ENCODE assay signal across 21 mouse cellular contexts in genomic region chr15:91650270-91650669, GRCm38 (mm10).
"Had no signal": no experiment of that assay in that cellular context is flagged by ENCODE, and none has a peak within 500 bp of the region (broad histone marks: within the 10 kb centered on the region; RNA-seq: fewer than 3 reads in every experiment).

No protein-coding gene starts in this region.

- H3K4me2 ChIP-seq: limb, embryonic 12.5 days; limb, embryonic 15.5 days; liver, embryonic 11.5 days; lung, embryonic 14.5 days; midbrain, embryonic 12.5 days; midbrain, embryonic 15.5 days; neural tube, embryonic 12.5 days; neural tube, embryonic 15.5 days had no signal

- H3K27ac ChIP-seq: limb, embryonic 12.5 days; limb, embryonic 15.5 days; liver, embryonic 14.5 days; macrophage; midbrain, embryonic 12.5 days; midbrain, embryonic 15.5 days; neural tube, embryonic 12.5 days; neural tube, embryonic 15.5 days; stomach, postnatal 0 days had no signal

- H3K27me3 ChIP-seq: limb, embryonic 12.5 days; limb, embryonic 15.5 days; midbrain, embryonic 12.5 days; midbrain, embryonic 15.5 days; neural tube, embryonic 12.5 days; neural tube, embryonic 15.5 days had no signal

- H3K4me3 ChIP-seq: limb, embryonic 12.5 days; limb, embryonic 15.5 days; midbrain, embryonic 12.5 days; midbrain, embryonic 15.5 days; neural tube, embryonic 12.5 days; neural tube, embryonic 15.5 days had no signal

- H3K9me3 ChIP-seq: limb, embryonic 12.5 days; limb, embryonic 15.5 days; midbrain, embryonic 12.5 days; midbrain, embryonic 15.5 days; neural tube, embryonic 12.5 days; neural tube, embryonic 15.5 days had no signal

- DNase-seq: kidney, adult 11 months; left cerebral cortex, postnatal 4 days; liver, postnatal 0 days; lung, embryonic 14.5 days; right cerebral cortex, adult 18-20 months; right cerebral cortex, postnatal 14 days; right cerebral cortex, postnatal 4 days; thymus, adult 2 months; thymus, postnatal 14 days had no signal

- H3K36me3 ChIP-seq: limb, embryonic 12.5 days; limb, embryonic 15.5 days; midbrain, embryonic 12.5 days; midbrain, embryonic 15.5 days; neural tube, embryonic 12.5 days; neural tube, embryonic 15.5 days had no signal

- ATAC-seq: hindbrain, embryonic 16.5 days; liver, postnatal 0 days; lung, postnatal 0 days; midbrain, embryonic 15.5 days had no signal

- H3K4me1 ChIP-seq: limb, embryonic 12.5 days; limb, embryonic 15.5 days; midbrain, embryonic 12.5 days; midbrain, embryonic 15.5 days; neural tube, embryonic 12.5 days; neural tube, embryonic 15.5 days had no signal

- H3K9ac ChIP-seq: limb, embryonic 12.5 days; limb, embryonic 15.5 days; liver, embryonic 14.5 days; liver, postnatal 0 days; lung, embryonic 14.5 days; midbrain, embryonic 12.5 days; midbrain, embryonic 15.5 days; neural tube, embryonic 12.5 days; neural tube, embryonic 15.5 days had no signal
